Mouse (Mus musculus) heart, embryonic 12.5 days (tissue): ENCODE results near the gene Fhod1. TPM values are rescaled to one million over a fixed set of nuclear protein-coding genes. Genes with fewer than 3 reads are reported as not detected.

Experiments
- ATAC-seq: fragments of 200-750 bp; cut with Nextera tagmentation; 2 replicates; pipeline ENCODE4 v1.8.0; 2017; ENCODE audit warnings: moderate TSS enrichment, moderate library complexity; ENCODE audit not compliant: insufficient number of reproducible peaks, low FRiP score
- H3K27ac ChIP-seq: fragments of 300-500 bp; sonication (generic); 2 replicates; pipeline ENCODE4 v1.5.1; 2016; ENCODE audit warnings: mild to moderate bottlenecking, moderate library complexity; ENCODE audit not compliant: poor library complexity, severe bottlenecking
- H3K27me3 ChIP-seq: fragments of 300-500 bp; sonication (generic); replicated peaks from 2 replicates; pipeline ENCODE4 v1.6.1; 2016; ENCODE audit warnings: mild to moderate bottlenecking, moderate library complexity
- H3K36me3 ChIP-seq: fragments of 300-500 bp; sonication (generic); 2 replicates; pipeline ENCODE4 v1.6.1; 2016; ENCODE audit warnings: mild to moderate bottlenecking, moderate library complexity
- H3K4me1 ChIP-seq: fragments of 300-500 bp; sonication (generic); replicated peaks from 2 replicates; pipeline ENCODE4 v1.6.1; 2016; ENCODE audit warnings: mild to moderate bottlenecking
- H3K4me2 ChIP-seq: fragments of 300-500 bp; sonication (generic); 2 replicates; pipeline ENCODE4 v1.6.1; 2016; ENCODE audit warnings: mild to moderate bottlenecking, moderate library complexity
- H3K4me3 ChIP-seq: fragments of 300-500 bp; sonication (generic); 2 replicates; pipeline ENCODE4 v1.5.1; 2016; ENCODE audit warnings: mild to moderate bottlenecking
- H3K9ac ChIP-seq: fragments of 300-500 bp; sonication (generic); 2 replicates; pipeline ENCODE4 v1.6.1; 2016; ENCODE audit warnings: mild to moderate bottlenecking, moderate library complexity
- H3K9me3 ChIP-seq: fragments of 300-500 bp; sonication (generic); replicated peaks from 2 replicates; pipeline ENCODE4 v1.6.1; 2016; ENCODE audit warnings: mild to moderate bottlenecking, moderate library complexity
- WGBS: fragments of 180-500 bp; shearing (Covaris S2); methylation state at CpG from one replicate; pipeline ENCODE4 v1.1.7; 2016; 5-methylcytosine and 5-hydroxymethylcytosine counted together
- polyA plus RNA-seq: library from polyadenylated mRNA; unstranded; fragments of >200 nt; fragmentation: Nextera tagmentation; extraction: Ambion mirVana; gene quantifications from 2 replicates; pipeline ENCODE4 v1.2.1, GENCODE M21; 2016

Fhod1 gene
- 1.6 and 2.0 TPM in 2 replicates for polyA plus RNA-seq

- peaks cover 52% of the 10 kb centered on the region for H3K4me1 ChIP-seq
- no peaks in the 10 kb centered on the region for H3K36me3 ChIP-seq
- H3K9me3 ChIP-seq = no peaks in the 10 kb centered on the region
- no peaks in the 10 kb centered on the region; the same call in 1 of the 2 replicates for H3K27me3 ChIP-seq
- peak within 1 kb of the TSS; percentile 99 for H3K4me2 ChIP-seq
- ATAC-seq = peak; percentile 90
- H3K27ac ChIP-seq = peak within 1 kb of the TSS; percentile 92
- H3K4me3 ChIP-seq = peak within 1 kb of the TSS; percentile 78
- WGBS = under 1% methylated on average over 53 of the region's 53 CpGs
- peak within 1 kb of the TSS; percentile 88 for H3K9ac ChIP-seq
Observed at GRCm38 (mm10) chr8:105347428-105348221, at the start of gene Fhod1. Gene Fhod1 (minus strand): TSS chr8:105347953.

GRCm38 (mm10) chr8:105393915-105394314, 46.2 kb upstream of the Fhod1 start:
- Histone ChIP-seq H3K4me3 (no peak overlapping the region), H3K4me2 (no peak overlapping the region), H3K27me3 (peaks cover 17% of the 10 kb centered on the region), H3K9ac (no peak overlapping the region), H3K36me3 (no peaks in the 10 kb centered on the region), H3K4me1 (0 out of 2 replicates have a peak, but pooled peaks cover 7% of the 10 kb centered on the region), H3K27ac (no peak overlapping the region), H3K9me3 (no peaks in the 10 kb centered on the region)
- 79% methylated on average over 7 of the region's 7 CpGs for WGBS
- no peak for ATAC-seq

GRCm38 (mm10) chr8:105393089-105393787, 45.5 kb upstream of the Fhod1 start:
- Histone ChIP-seq H3K9ac (no peak overlapping the region), H3K4me3 (no peak overlapping the region), H3K4me1 (peaks cover 8% of the 10 kb centered on the region), H3K27me3 (peaks cover 17% of the 10 kb centered on the region), H3K27ac (no peak overlapping the region), H3K36me3 (no peaks in the 10 kb centered on the region), H3K4me2 (no peak overlapping the region), H3K9me3 (no peaks in the 10 kb centered on the region)
- WGBS = 65% methylated on average over 12 of the region's 12 CpGs
- ATAC-seq = 0 out of 2 replicates have a peak, but pooled peaks have one; percentile 42

- H3K27me3 ChIP-seq = peaks cover 12% of the 10 kb centered on the region; the same call in 1 of the 2 replicates
- H3K9me3 ChIP-seq = no peaks in the 10 kb centered on the region
- no peak overlapping the region for H3K4me3 ChIP-seq
- no peaks in the 10 kb centered on the region for H3K36me3 ChIP-seq
- H3K9ac ChIP-seq = no peak overlapping the region
- no peak for ATAC-seq
- H3K4me2 ChIP-seq = no peak overlapping the region
- 68% methylated on average over 6 of the region's 6 CpGs for WGBS
- H3K27ac ChIP-seq = no peak overlapping the region
- peaks cover 27% of the 10 kb centered on the region for H3K4me1 ChIP-seq
Observed at GRCm38 (mm10) chr8:105389096-105389495, 41.3 kb upstream of the Fhod1 start.

GRCm38 (mm10) chr8:105387151-105387550, 39.4 kb upstream of the Fhod1 start:
- WGBS = 35% methylated on average over 1 of the region's 1 CpGs
- ATAC-seq = 0 out of 2 replicates have a peak, but pooled peaks have one; percentile 39
- peaks cover 12% of the 10 kb centered on the region; the same call in 1 of the 2 replicates for H3K27me3 ChIP-seq
- no peaks in the 10 kb centered on the region for H3K36me3 ChIP-seq
- H3K9me3 ChIP-seq = no peaks in the 10 kb centered on the region
- H3K4me1 ChIP-seq = peaks cover 20% of the 10 kb centered on the region
- H3K27ac ChIP-seq = no peak overlapping the region
- H3K4me3 ChIP-seq = no peak overlapping the region
- no peak overlapping the region for H3K9ac ChIP-seq
- H3K4me2 ChIP-seq = no peak overlapping the region

GRCm38 (mm10) chr8:105384070-105384469, 36.3 kb upstream of the Fhod1 start:
- no peak overlapping the region for H3K27ac ChIP-seq
- no peaks in the 10 kb centered on the region for H3K9me3 ChIP-seq
- no peak overlapping the region for H3K4me2 ChIP-seq
- peaks cover 23% of the 10 kb centered on the region for H3K4me1 ChIP-seq
- no peak overlapping the region for H3K9ac ChIP-seq
- 0 out of 2 replicates have a peak, but pooled peaks cover 4% of the 10 kb centered on the region for H3K27me3 ChIP-seq
- H3K36me3 ChIP-seq = no peaks in the 10 kb centered on the region
- WGBS = 95% methylated on average over 2 of the region's 2 CpGs
- no peak for ATAC-seq
- H3K4me3 ChIP-seq = no peak overlapping the region

- Histone ChIP-seq H3K27ac (no peak overlapping the region), H3K27me3 (peaks cover 15% of the 10 kb centered on the region; the same call in 1 of the 2 replicates), H3K4me2 (no peak overlapping the region), H3K9ac (no peak overlapping the region), H3K4me3 (no peak overlapping the region), H3K9me3 (no peaks in the 10 kb centered on the region), H3K4me1 (peaks cover 13% of the 10 kb centered on the region), H3K36me3 (no peaks in the 10 kb centered on the region)
- 83% methylated on average over 12 of the region's 12 CpGs for WGBS
- ATAC-seq = no peak
Observed at GRCm38 (mm10) chr8:105380308-105380707, 32.6 kb upstream of the Fhod1 start.

GRCm38 (mm10) chr8:105378673-105379072, 30.9 kb upstream of the Fhod1 start:
- Histone ChIP-seq H3K9me3 (0 out of 2 replicates have a peak, but pooled peaks cover 5% of the 10 kb centered on the region), H3K4me1 (peaks cover 13% of the 10 kb centered on the region), H3K4me3 (no peak overlapping the region), H3K27me3 (peaks cover 13% of the 10 kb centered on the region; the same call in 1 of the 2 replicates), H3K4me2 (peak overlapping the region; percentile 8; the same call in 1 of the 2 replicates), H3K36me3 (no peaks in the 10 kb centered on the region), H3K27ac (no peak overlapping the region), H3K9ac (0 out of 2 replicates have a peak overlapping the region, but pooled peaks have one; percentile 17)
- 42% methylated on average over 19 of the region's 19 CpGs for WGBS
- ATAC-seq = peak; percentile 41; the same call in 1 of the 2 replicates

GRCm38 (mm10) chr8:105374513-105374966, 26.8 kb upstream of the Fhod1 start:
- 25% methylated on average over 33 of the region's 33 CpGs for WGBS
- H3K4me2 ChIP-seq = peak overlapping the region; percentile 61
- no peaks in the 10 kb centered on the region for H3K36me3 ChIP-seq
- H3K9ac ChIP-seq = no peak overlapping the region
- H3K9me3 ChIP-seq = 0 out of 2 replicates have a peak, but pooled peaks cover 5% of the 10 kb centered on the region
- H3K4me3 ChIP-seq = peak overlapping the region; percentile 26
- no peak overlapping the region for H3K27ac ChIP-seq
- ATAC-seq = peak; percentile 22; the same call in 1 of the 2 replicates
- peaks cover 16% of the 10 kb centered on the region for H3K4me1 ChIP-seq
- peaks cover 18% of the 10 kb centered on the region; the same call in 1 of the 2 replicates for H3K27me3 ChIP-seq

- H3K27ac ChIP-seq = no peak within 1 kb of the TSS
- H3K9me3 ChIP-seq = 0 out of 2 replicates have a peak, but pooled peaks cover 5% of the 10 kb centered on the region
- no peak within 1 kb of the TSS for H3K9ac ChIP-seq
- H3K4me1 ChIP-seq = peaks cover 5% of the 10 kb centered on the region; the same call in 1 of the 2 replicates
- ATAC-seq = no peak
- no peaks in the 10 kb centered on the region for H3K36me3 ChIP-seq
- 44% methylated on average over 2 of the region's 2 CpGs for WGBS
- H3K4me3 ChIP-seq = no peak within 1 kb of the TSS
- peak within 1 kb of the TSS; percentile 61; the same call in 1 of the 2 replicates for H3K4me2 ChIP-seq
- peaks cover 18% of the 10 kb centered on the region; the same call in 1 of the 2 replicates for H3K27me3 ChIP-seq
Observed at GRCm38 (mm10) chr8:105373032-105373431, 25.3 kb upstream of the Fhod1 start, which contains the start of gene Plekhg4. Gene Plekhg4 (plus strand): TSS chr8:105373274.
